Mouse (Mus musculus): ENCODE data around the gene Olfr1321.

Gene Olfr1321

DNA sequence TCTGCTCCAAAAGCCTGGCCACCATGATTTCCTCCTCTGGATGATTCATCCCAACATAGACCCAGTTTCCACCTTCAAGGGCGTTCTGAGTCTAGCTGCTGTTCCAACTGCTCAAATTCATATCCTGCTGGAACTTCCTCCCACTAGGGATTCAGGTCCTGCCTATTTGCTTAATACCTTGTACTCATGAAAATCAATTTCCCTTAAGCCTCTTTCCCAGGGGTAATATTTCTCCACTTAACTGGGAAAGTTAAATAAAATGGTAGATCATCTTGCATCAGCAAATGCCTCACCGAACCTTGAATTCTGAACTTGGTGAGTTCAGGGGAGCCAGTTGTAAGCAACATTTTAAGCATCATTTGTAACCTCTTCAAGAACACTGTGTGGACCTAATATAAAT lies at the start of gene Olfr1321:
TSS of gene Olfr1321 (minus strand) at position 101 of the 400 bp plus-strand sequence.
- DNase-seq (ENCODE audit: low read depth, low spot score): no peak

GRCm38 (mm10) chrX:49770828-49771227 lies 36.0 kb upstream of the Olfr1321 start:
- DNase-seq (ENCODE audit: low read depth, low spot score): no peak

DNA sequence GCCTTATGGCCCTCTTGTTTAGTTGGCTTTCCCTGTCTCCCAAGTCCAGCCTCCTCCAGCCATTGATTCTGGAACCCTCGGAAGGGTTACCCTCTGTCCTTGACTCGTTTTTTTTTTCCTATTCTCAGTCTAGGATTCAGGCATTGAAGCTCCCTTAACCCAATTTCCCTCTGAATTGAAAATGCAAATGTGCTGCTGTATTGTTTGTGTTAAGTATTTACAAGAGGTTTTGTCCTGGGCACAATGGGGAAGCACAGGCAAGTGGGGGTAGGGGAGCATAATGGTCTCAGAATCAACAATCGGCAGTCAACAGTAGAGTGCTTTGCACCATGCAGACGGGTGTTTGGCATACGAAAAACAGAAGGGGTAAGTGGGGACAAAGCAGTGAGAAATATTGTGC lies 10.3 kb upstream of the Olfr1321 start:
- no peak for DNase-seq (ENCODE audit: low read depth, low spot score)

All from brain, adult 2 months (tissue).